Mouse (Mus musculus) testis, adult 10 weeks (tissue): Measurements from ENCODE around the gene Brd3os. TPM values are rescaled to one million over a fixed set of nuclear protein-coding genes. Genes with fewer than 3 reads are reported as not detected.

Experiments
- polyA plus RNA-seq: library from polyadenylated mRNA; stranded (reverse); fragments of 350-450 nt; fragmentation: Illumina TruSeq; extraction: RNeasy Lipid Tissue Mini Kit (QIAGEN cat#74804); gene quantifications from one replicate; pipeline ENCODE4 v1.2.3, GENCODE M21; 2014; ENCODE audit warnings: low read depth, low replicate concordance

Brd3os gene
- 1.6 TPM for polyA plus RNA-seq

GRCm38 (mm10) chr2:27441767-27442707 is at the start of gene Brd3os:
Brd3os (plus strand) TSS chr2:27442324.

GRCm38 (mm10) chr2:27426855-27427457 is 15.2 kb upstream of the Brd3os start, which contains the start of gene Vav2:
Vav2 (minus strand) TSS chr2:27427033.

Other genes starting within 250 kb of the Brd3os start
- gene Sardh, start 194.0 kb upstream of the Brd3os start, polyA plus RNA-seq, result 0.34 TPM
- gene Vav2, start 15.3 kb upstream of the Brd3os start, polyA plus RNA-seq, result 5.4 TPM
- gene Brd3, start 65.3 kb downstream of the Brd3os start, polyA plus RNA-seq, result 68.3 TPM
- gene Wdr5, start 72.8 kb downstream of the Brd3os start, polyA plus RNA-seq, result 25.0 TPM
- gene Rxra, start 234.1 kb downstream of the Brd3os start, polyA plus RNA-seq, result 1.1 TPM